Mouse (Mus musculus) hindbrain, embryonic 11.5 days (tissue): ENCODE data around the gene Ptpn18. TPM values are rescaled to one million over a fixed set of nuclear protein-coding genes. Genes with fewer than 3 reads are reported as not detected.

ENCODE experiments used
- ATAC-seq: fragments of 200-750 bp; cut with Nextera tagmentation; 2 replicates; pipeline ENCODE4 v1.8.0; 2017; ENCODE audit warnings: mild to moderate bottlenecking, moderate TSS enrichment, moderate library complexity; ENCODE audit not compliant: low FRiP score
- DNase-seq: peaks from one replicate; pipeline ENCODE4 v3.0.0-alpha.2; 2015; ENCODE audit warnings: low spot score
- H3K27ac ChIP-seq: fragments of 300-500 bp; sonication (generic); 2 replicates; pipeline ENCODE4 v1.5.1; 2014; ENCODE audit warnings: mild to moderate bottlenecking, low read depth, low read length
- H3K27me3 ChIP-seq: fragments of 300-500 bp; sonication (generic); 2 replicates; pipeline ENCODE4 v1.6.1; 2014; ENCODE audit warnings: mild to moderate bottlenecking, low read length, moderate library complexity, mixed read lengths; ENCODE audit not compliant: control insufficient read depth, insufficient read depth
- H3K36me3 ChIP-seq: fragments of 300-500 bp; sonication (generic); 2 replicates; pipeline ENCODE4 v1.6.1; 2014; ENCODE audit warnings: mild to moderate bottlenecking, low read length, moderate library complexity, mixed read lengths; ENCODE audit not compliant: control insufficient read depth, insufficient read depth
- H3K4me1 ChIP-seq: fragments of 300-500 bp; sonication (generic); replicated peaks from 2 replicates; pipeline ENCODE4 v1.6.1; 2014; ENCODE audit warnings: low read length, mixed read lengths; ENCODE audit not compliant: control insufficient read depth, insufficient read depth
- H3K4me2 ChIP-seq: fragments of 300-500 bp; sonication (generic); replicated peaks from 2 replicates; pipeline ENCODE4 v1.6.1; 2014; ENCODE audit warnings: mild to moderate bottlenecking, low read depth, low read length
- H3K4me3 ChIP-seq: fragments of 300-500 bp; sonication (generic); 2 replicates; pipeline ENCODE4 v1.5.1; 2014; ENCODE audit warnings: low read depth, low read length
- H3K9ac ChIP-seq: fragments of 300-500 bp; sonication (generic); 2 replicates; pipeline ENCODE4 v1.6.1; 2014; ENCODE audit warnings: low read depth, low read length
- H3K9me3 ChIP-seq: fragments of 300-500 bp; sonication (generic); 2 replicates; pipeline ENCODE4 v1.6.1; 2016; ENCODE audit warnings: low read length; ENCODE audit not compliant: control insufficient read depth
- WGBS: fragments of 180-500 bp; shearing (Covaris S2); extraction: QIAGEN DNeasy Blood & Tissue Kit; methylation state at CpG from one replicate; pipeline ENCODE4 v1.1.7; 2014; 5-methylcytosine and 5-hydroxymethylcytosine counted together
- polyA plus RNA-seq: library from polyadenylated mRNA; unstranded; fragments of >200 nt; fragmentation: Nextera tagmentation; extraction: Ambion mirVana; gene quantifications from 2 replicates; pipeline ENCODE4 v1.2.1, GENCODE M21; 2014

Gene Ptpn18
- polyA plus RNA-seq, 1 experiment from 2014 or later, result 9.6 TPM

GRCm38 (mm10) chr1:34443124-34443523 lies 16.4 kb upstream of the Ptpn18 start:
- no peak overlapping the region for H3K4me3 ChIP-seq
- 96% methylated on average over 6 of the region's 6 CpGs for WGBS
- H3K4me2 ChIP-seq, result no peak overlapping the region
- DNase-seq, result no peak
- H3K27me3 ChIP-seq, result no peaks in the 10 kb centered on the region
- H3K4me1 ChIP-seq, result peaks cover 3% of the 10 kb centered on the region; the same call in 1 of the 2 replicates
- H3K27ac ChIP-seq, result no peak overlapping the region
- no peaks in the 10 kb centered on the region for H3K9me3 ChIP-seq
- H3K36me3 ChIP-seq, result peaks cover 15% of the 10 kb centered on the region; the same call in 1 of the 2 replicates
- H3K9ac ChIP-seq, result no peak overlapping the region
- ATAC-seq, result no peak

GRCm38 (mm10) chr1:34458431-34458830 lies 1.1 kb upstream of the Ptpn18 start:
- H3K9me3 ChIP-seq, result no peaks in the 10 kb centered on the region
- 29% methylated on average over 8 of the region's 8 CpGs for whole genome bisulfite sequencing
- peaks cover 25% of the 10 kb centered on the region for H3K27me3 ChIP-seq
- DNase-seq, result peak; percentile 16
- H3K4me1 ChIP-seq, result no peaks in the 10 kb centered on the region; the same call in 1 of the 2 replicates
- no peak overlapping the region for H3K9ac ChIP-seq
- no peak overlapping the region for H3K4me3 ChIP-seq
- ATAC-seq, result no peak
- no peaks in the 10 kb centered on the region for H3K36me3 ChIP-seq
- H3K4me2 ChIP-seq, result no peak overlapping the region
- H3K27ac ChIP-seq, result no peak overlapping the region

- ATAC-seq, result no peak; the same call in 1 of the 2 replicates
- no peaks in the 10 kb centered on the region for H3K9me3 ChIP-seq
- H3K27me3 ChIP-seq, result peaks cover 25% of the 10 kb centered on the region
- H3K27ac ChIP-seq, result no peak overlapping the region
- peak overlapping the region; percentile 72 for H3K4me2 ChIP-seq
- DNase-seq, result no peak
- no peaks in the 10 kb centered on the region for H3K36me3 ChIP-seq
- H3K9ac ChIP-seq, result peak overlapping the region; percentile 27; the same call in 1 of the 2 replicates
- no peaks in the 10 kb centered on the region; the same call in 1 of the 2 replicates for H3K4me1 ChIP-seq
- peak overlapping the region; percentile 53 for H3K4me3 ChIP-seq
- WGBS, result 3% methylated on average over 15 of the region's 15 CpGs
These were observed 489 bp downstream of the Ptpn18 start for GRCm38 (mm10) chr1:34460061-34460441.

- ATAC-seq, result 0 out of 2 replicates have a peak, but pooled peaks have one; percentile 12
- Histone ChIP-seq H3K27me3 (peaks cover 23% of the 10 kb centered on the region), H3K4me1 (no peaks in the 10 kb centered on the region; the same call in 1 of the 2 replicates), H3K27ac (no peak overlapping the region), H3K4me2 (no peak overlapping the region), H3K9me3 (no peaks in the 10 kb centered on the region), H3K36me3 (no peaks in the 10 kb centered on the region), H3K4me3 (no peak overlapping the region), H3K9ac (no peak overlapping the region)
- 20% methylated on average over 6 of the region's 7 CpGs for WGBS
- peak; percentile 70 for DNase-seq
These were observed 3.2 kb downstream of the Ptpn18 start for GRCm38 (mm10) chr1:34462766-34463165.

- H3K4me3 ChIP-seq, result no peak overlapping the region
- H3K9me3 ChIP-seq, result no peaks in the 10 kb centered on the region
- no peak overlapping the region for H3K27ac ChIP-seq
- H3K27me3 ChIP-seq, result peaks cover 12% of the 10 kb centered on the region
- no peaks in the 10 kb centered on the region for H3K36me3 ChIP-seq
- H3K4me2 ChIP-seq, result no peak overlapping the region
- H3K9ac ChIP-seq, result no peak overlapping the region
- ATAC-seq (no peak), DNase-seq (no peak)
- no peaks in the 10 kb centered on the region; the same call in 1 of the 2 replicates for H3K4me1 ChIP-seq
- 85% methylated on average over 8 of the region's 8 CpGs for WGBS
These were observed 4.8 kb downstream of the Ptpn18 start for GRCm38 (mm10) chr1:34464310-34464817.

GRCm38 (mm10) chr1:34465445-34465844 lies 5.9 kb downstream of the Ptpn18 start:
- no peak overlapping the region for H3K4me2 ChIP-seq
- H3K9me3 ChIP-seq, result no peaks in the 10 kb centered on the region
- no peak overlapping the region for H3K9ac ChIP-seq
- H3K4me1 ChIP-seq, result no peaks in the 10 kb centered on the region
- no peaks in the 10 kb centered on the region for H3K36me3 ChIP-seq
- peaks cover 7% of the 10 kb centered on the region for H3K27me3 ChIP-seq
- no peak overlapping the region for H3K27ac ChIP-seq
- H3K4me3 ChIP-seq, result no peak overlapping the region
- ATAC-seq (no peak), DNase-seq (no peak)
- WGBS, result 85% methylated on average over 6 of the region's 6 CpGs

GRCm38 (mm10) chr1:34468051-34468450 lies 8.5 kb downstream of the Ptpn18 start:
- ATAC-seq, result no peak
- Histone ChIP-seq H3K27me3 (peaks cover 8% of the 10 kb centered on the region; the same call in 1 of the 2 replicates), H3K27ac (no peak overlapping the region), H3K4me1 (peaks cover 2% of the 10 kb centered on the region; the same call in 1 of the 2 replicates), H3K36me3 (no peaks in the 10 kb centered on the region), H3K4me3 (no peak overlapping the region), H3K9me3 (no peaks in the 10 kb centered on the region), H3K9ac (no peak overlapping the region), H3K4me2 (no peak overlapping the region)
- DNase-seq, result no peak
- 60% methylated on average over 3 of the region's 3 CpGs for WGBS

- WGBS, result 71% methylated on average over 4 of the region's 4 CpGs
These were observed 8.9 kb downstream of the Ptpn18 start for GRCm38 (mm10) chr1:34468500-34468899.

GRCm38 (mm10) chr1:34469801-34470200 lies 10.2 kb downstream of the Ptpn18 start:
- H3K4me2 ChIP-seq, result no peak overlapping the region
- ATAC-seq (no peak), DNase-seq (no peak)
- H3K36me3 ChIP-seq, result no peaks in the 10 kb centered on the region
- no peak overlapping the region for H3K27ac ChIP-seq
- H3K4me3 ChIP-seq, result no peak overlapping the region
- H3K9me3 ChIP-seq, result no peaks in the 10 kb centered on the region
- H3K9ac ChIP-seq, result no peak overlapping the region
- 74% methylated on average over 5 of the region's 5 CpGs for WGBS
- H3K27me3 ChIP-seq, result peaks cover 15% of the 10 kb centered on the region
- peaks cover 2% of the 10 kb centered on the region; the same call in 1 of the 2 replicates for H3K4me1 ChIP-seq

More at GRCm38 (mm10) chr1:34468500-34468899, 8.9 kb downstream of the Ptpn18 start:
- Histone ChIP-seq H3K4me2 (no peak overlapping the region), H3K27me3 (peaks cover 11% of the 10 kb centered on the region; the same call in 1 of the 2 replicates), H3K4me3 (no peak overlapping the region), H3K27ac (no peak overlapping the region), H3K36me3 (no peaks in the 10 kb centered on the region), H3K9ac (no peak overlapping the region), H3K9me3 (no peaks in the 10 kb centered on the region), H3K4me1 (peaks cover 2% of the 10 kb centered on the region; the same call in 1 of the 2 replicates)
- no peak for ATAC-seq
- no peak for DNase-seq
